Mouse (Mus musculus) liver, embryonic 11.5 days (tissue): ENCODE results near the gene Slc25a30. TPM values are rescaled to one million over a fixed set of nuclear protein-coding genes. Genes with fewer than 3 reads are reported as not detected.

ENCODE experiments used
- ATAC-seq: fragments of 200-750 bp; cut with Nextera tagmentation; replicated peaks from 2 replicates; pipeline ENCODE4 v1.8.0; 2017; ENCODE audit warnings: moderate number of reproducible peaks, mild to moderate bottlenecking, moderate TSS enrichment, moderate library complexity; ENCODE audit not compliant: low FRiP score
- DNase-seq: peaks from one replicate; pipeline ENCODE4 v3.0.0-alpha.2; 2017; ENCODE audit warnings: low spot score
- H3K27ac ChIP-seq: fragments of 300-500 bp; sonication (generic); 2 replicates; pipeline ENCODE4 v1.5.1; 2014; ENCODE audit warnings: mild to moderate bottlenecking, low read depth, low read length, control low read depth
- H3K27me3 ChIP-seq: fragments of 300-500 bp; sonication (generic); replicated peaks from 2 replicates; pipeline ENCODE4 v1.6.1; 2014; ENCODE audit warnings: low read length, mixed read lengths; ENCODE audit not compliant: control insufficient read depth, insufficient read depth
- H3K36me3 ChIP-seq: fragments of 300-500 bp; sonication (generic); 2 replicates; pipeline ENCODE4 v1.6.1; 2014; ENCODE audit warnings: mild to moderate bottlenecking, low read length, moderate library complexity, mixed read lengths; ENCODE audit not compliant: control insufficient read depth, insufficient read depth
- H3K4me1 ChIP-seq: fragments of 300-500 bp; sonication (generic); replicated peaks from 2 replicates; pipeline ENCODE4 v1.6.1; 2014; ENCODE audit warnings: low read length, mixed read lengths; ENCODE audit not compliant: control insufficient read depth, insufficient read depth
- H3K4me2 ChIP-seq: fragments of 300-500 bp; sonication (generic); 2 replicates; pipeline ENCODE4 v1.6.1; 2014; ENCODE audit warnings: mild to moderate bottlenecking, control low read depth, moderate library complexity
- H3K4me3 ChIP-seq: fragments of 300-500 bp; sonication (generic); 2 replicates; pipeline ENCODE4 v1.5.1; 2014; ENCODE audit warnings: low read depth, low read length, control low read depth
- H3K9ac ChIP-seq: fragments of 300-500 bp; sonication (generic); 2 replicates; pipeline ENCODE4 v1.6.1; 2014; ENCODE audit warnings: low read depth, low read length, control low read depth
- H3K9me3 ChIP-seq: fragments of 300-500 bp; sonication (generic); 2 replicates; pipeline ENCODE4 v1.6.1; 2016; ENCODE audit warnings: low read length, inconsistent platforms, mixed read lengths; ENCODE audit not compliant: control insufficient read depth
- WGBS: fragments of 180-500 bp; shearing (Covaris S2); extraction: QIAGEN DNeasy Blood & Tissue Kit; methylation state at CpG from one replicate; pipeline ENCODE4 v1.1.7; 2014; 5-methylcytosine and 5-hydroxymethylcytosine counted together
- polyA plus RNA-seq: library from polyadenylated mRNA; unstranded; fragments of >200 nt; fragmentation: Nextera tagmentation; extraction: Ambion mirVana; gene quantifications from 2 replicates; pipeline ENCODE4 v1.2.1, GENCODE M21; 2014

The Slc25a30 gene
- polyA plus RNA-seq, 1 experiment from 2014 or later = 7.3 TPM

DNA sequence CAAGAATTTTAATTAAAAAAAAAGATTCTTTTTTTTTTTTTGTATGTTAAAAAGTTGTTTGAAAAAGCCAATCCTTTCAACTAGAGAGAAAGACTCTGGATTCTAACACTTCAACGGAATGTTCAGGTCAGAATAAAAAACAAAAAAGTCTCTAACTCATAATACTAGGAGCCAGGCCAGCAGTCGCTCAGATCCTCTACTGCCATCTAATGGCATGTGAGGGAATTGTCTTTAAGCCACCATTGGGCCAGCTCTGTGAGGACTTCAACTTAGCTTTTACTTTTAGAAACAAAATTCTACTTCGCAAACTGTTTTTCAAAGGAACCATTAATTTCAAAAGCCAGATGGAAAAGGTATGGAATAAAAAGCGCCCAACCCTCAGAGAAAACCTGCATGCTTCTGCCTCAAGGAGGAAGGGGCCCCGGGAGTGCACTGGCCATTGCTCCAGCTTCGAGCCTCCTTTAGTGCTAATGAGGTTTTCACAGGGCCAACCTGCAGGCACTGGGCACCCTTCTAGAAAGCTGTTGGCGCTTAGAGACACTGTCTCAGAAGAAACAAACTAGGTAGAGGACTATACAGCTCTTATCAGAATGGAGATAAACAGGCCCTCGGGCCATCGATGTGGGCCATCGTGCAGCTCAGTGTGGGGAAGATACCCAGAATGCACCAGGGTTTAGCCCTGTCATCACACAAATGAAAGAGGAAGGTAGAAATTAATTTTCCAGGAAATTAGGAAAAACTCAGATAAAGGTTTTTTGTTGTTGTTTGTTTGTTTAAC is 25.6 kb downstream of the Slc25a30 start:
- no peak overlapping the region for H3K4me3 ChIP-seq
- H3K4me2 ChIP-seq = no peak overlapping the region

DNA sequence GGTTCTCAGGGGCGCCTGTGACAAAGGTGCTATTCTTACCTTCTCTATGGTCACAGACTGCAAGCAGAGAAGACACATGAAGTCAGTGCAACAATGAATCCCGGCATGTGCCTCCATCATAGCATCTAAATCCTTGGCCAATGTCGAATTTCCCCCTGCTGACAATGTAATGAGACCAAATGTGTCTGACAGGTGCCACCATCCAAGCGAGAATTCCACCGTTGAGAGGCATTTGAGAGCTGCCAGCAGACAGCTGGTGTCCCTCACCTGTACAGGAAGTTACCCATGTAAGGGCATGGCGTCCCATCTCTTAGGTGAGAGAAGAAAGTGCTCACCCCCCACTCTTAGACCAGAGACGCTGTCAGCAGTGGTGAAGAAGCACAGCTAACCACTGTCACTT is 28.4 kb downstream of the Slc25a30 start:
- ATAC-seq (no peak), DNase-seq (no peak)
- Histone ChIP-seq H3K27ac (no peak overlapping the region), H3K9ac (no peak overlapping the region), H3K4me3 (no peak overlapping the region), H3K4me2 (no peak overlapping the region), H3K9me3 (no peaks in the 10 kb centered on the region), H3K4me1 (peaks cover 1% of the 10 kb centered on the region), H3K27me3 (no peaks in the 10 kb centered on the region), H3K36me3 (no peaks in the 10 kb centered on the region)
- WGBS = 69% methylated on average over 7 of the region's 7 CpGs

More for the DNA sequence above, 25.6 kb downstream of the Slc25a30 start:
- Histone ChIP-seq H3K27me3 (no peaks in the 10 kb centered on the region), H3K9ac (no peak overlapping the region), H3K9me3 (no peaks in the 10 kb centered on the region), H3K4me1 (no peaks in the 10 kb centered on the region), H3K27ac (0 out of 2 replicates have a peak overlapping the region, but pooled peaks have one; percentile 64), H3K36me3 (no peaks in the 10 kb centered on the region)
- ATAC-seq = peak; percentile 80
- no peak for DNase-seq
- 43% methylated on average over 10 of the region's 10 CpGs for WGBS

DNA sequence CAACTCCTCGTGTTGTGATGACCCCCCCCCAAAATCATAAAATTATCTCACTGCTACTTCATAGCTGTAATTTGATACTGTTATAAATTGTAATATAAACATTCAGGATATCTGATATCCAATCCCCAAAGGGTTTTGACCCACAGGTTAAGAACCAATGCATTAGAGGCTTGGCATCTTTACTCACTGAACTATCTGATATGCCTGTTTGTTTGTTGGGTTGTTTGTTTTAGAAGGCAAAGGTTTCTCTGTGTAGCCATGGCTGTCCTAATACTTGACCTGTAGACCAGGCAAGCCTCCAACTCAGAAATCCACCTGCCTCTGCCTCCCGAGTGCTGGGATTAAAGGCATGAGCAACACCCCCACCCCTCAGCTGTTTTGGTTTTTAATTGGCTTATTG is 29.0 kb downstream of the Slc25a30 start:
- Histone ChIP-seq H3K9ac (no peak overlapping the region), H3K4me2 (no peak overlapping the region), H3K27ac (no peak overlapping the region), H3K9me3 (no peaks in the 10 kb centered on the region), H3K27me3 (no peaks in the 10 kb centered on the region), H3K4me3 (no peak overlapping the region), H3K36me3 (no peaks in the 10 kb centered on the region), H3K4me1 (peaks cover 7% of the 10 kb centered on the region)
- no peak for ATAC-seq
- WGBS = 74% methylated on average over 2 of the region's 2 CpGs
- no peak for DNase-seq

DNA sequence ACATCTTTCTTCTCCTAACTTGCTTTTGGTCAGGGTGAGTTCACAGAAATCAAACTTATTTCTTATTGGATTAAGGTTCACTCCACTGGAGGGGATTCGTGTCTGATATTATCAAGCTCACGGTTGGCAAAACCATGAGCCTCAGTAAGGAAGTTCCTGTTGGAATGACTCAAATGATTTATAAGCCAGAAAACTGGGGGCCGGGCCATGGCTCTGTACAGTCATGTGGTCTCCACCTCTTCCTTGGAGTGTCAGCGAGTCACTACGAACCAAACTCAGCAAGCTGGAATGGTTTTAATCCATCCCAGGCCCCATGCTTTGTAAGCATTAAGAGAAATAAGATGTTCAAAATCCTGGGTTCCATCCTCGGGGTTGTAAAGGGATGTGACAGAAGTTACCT is 29.9 kb downstream of the Slc25a30 start:
- no peak for DNase-seq

DNA sequence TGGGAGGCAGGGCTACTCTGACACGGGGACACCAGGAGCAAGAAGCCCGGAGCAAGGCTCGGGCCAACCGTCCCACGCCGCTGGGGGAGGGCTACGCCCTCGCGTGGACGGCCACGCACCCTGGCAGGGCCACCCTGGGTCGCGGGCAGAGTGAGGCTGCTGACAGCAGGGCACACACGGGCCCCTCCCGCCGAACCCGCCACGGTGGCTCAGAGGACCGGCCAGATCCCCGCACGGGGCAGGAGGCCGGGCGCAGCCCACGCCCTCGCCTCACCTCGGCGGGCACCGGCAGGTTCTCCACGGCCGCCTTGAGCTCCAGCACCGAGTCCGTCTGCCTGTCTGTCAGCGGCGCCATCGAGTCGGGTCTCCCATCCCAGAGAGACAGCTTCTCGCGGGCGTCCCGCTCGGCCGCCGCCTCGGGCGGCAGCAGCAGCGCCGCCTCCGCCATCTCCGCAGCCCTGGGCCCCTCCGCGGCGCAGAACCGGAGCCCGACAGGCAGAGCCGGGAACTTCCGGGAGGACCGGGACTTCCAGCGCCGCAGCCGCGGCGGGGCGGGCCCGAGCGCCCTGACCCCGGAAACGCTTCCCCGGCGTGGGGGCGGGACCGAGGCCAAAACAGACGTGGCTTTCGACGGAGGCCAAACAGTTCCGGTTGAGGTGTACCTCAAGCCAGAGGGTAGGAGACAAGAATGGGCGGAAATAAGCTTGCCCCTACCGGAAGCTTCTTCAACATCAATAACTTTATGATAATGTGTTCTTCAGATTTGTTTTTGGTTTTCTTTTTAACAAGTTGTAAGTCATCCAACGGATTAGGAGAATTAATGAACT is 32.6 kb downstream of the Slc25a30 start, which contains the start of gene Cog3:
Gene Cog3, minus strand, starts transcription at position 527 of the 827 bp plus-strand sequence.
- WGBS = under 1% methylated on average over 78 of the region's 78 CpGs
- Histone ChIP-seq H3K4me3 (peak within 1 kb of the TSS; percentile 94), H3K9me3 (no peaks in the 10 kb centered on the region), H3K9ac (peak within 1 kb of the TSS; percentile 95), H3K36me3 (no peaks in the 10 kb centered on the region), H3K4me2 (peak within 1 kb of the TSS; percentile 87), H3K27ac (peak within 1 kb of the TSS; percentile 89), H3K27me3 (no peaks in the 10 kb centered on the region), H3K4me1 (peaks cover 35% of the 10 kb centered on the region)
- ATAC-seq = peak; percentile 96
- peak; percentile 92 for DNase-seq

More for the DNA sequence above, 29.9 kb downstream of the Slc25a30 start:
- H3K4me1 ChIP-seq = peaks cover 15% of the 10 kb centered on the region
- H3K27me3 ChIP-seq = no peaks in the 10 kb centered on the region
- no peak overlapping the region for H3K27ac ChIP-seq
- H3K4me2 ChIP-seq = no peak overlapping the region
- no peak overlapping the region for H3K4me3 ChIP-seq
- H3K9ac ChIP-seq = no peak overlapping the region
- H3K36me3 ChIP-seq = no peaks in the 10 kb centered on the region
- WGBS = 82% methylated on average over 6 of the region's 6 CpGs
- ATAC-seq = no peak
- no peaks in the 10 kb centered on the region for H3K9me3 ChIP-seq

DNA sequence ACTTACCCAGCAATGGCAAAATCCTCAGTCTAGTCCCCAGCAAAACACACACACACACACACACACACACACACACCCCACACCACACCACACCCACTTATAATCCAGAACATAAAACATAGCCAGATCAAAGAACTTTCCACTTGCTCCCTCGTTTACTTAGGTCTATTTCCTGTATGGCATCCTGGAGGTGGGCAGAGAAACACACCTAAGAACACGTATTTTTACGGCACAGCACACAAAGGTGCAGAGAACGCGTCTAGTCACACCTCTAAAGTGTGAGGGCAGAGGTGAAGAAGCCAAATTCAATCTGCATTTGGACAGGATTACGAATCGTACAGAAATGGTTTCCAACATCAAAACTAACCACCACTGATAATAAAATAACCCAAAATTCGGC is 33.6 kb downstream of the Slc25a30 start:
- Histone ChIP-seq H3K4me1 (peaks cover 43% of the 10 kb centered on the region), H3K27ac (no peak overlapping the region), H3K9ac (peak overlapping the region; percentile 95), H3K9me3 (no peaks in the 10 kb centered on the region), H3K4me2 (peak overlapping the region; percentile 87), H3K4me3 (peak overlapping the region; percentile 94), H3K36me3 (no peaks in the 10 kb centered on the region), H3K27me3 (no peaks in the 10 kb centered on the region)
- 63% methylated on average over 8 of the region's 8 CpGs for WGBS
- DNase-seq (no peak), ATAC-seq (no peak)

DNA sequence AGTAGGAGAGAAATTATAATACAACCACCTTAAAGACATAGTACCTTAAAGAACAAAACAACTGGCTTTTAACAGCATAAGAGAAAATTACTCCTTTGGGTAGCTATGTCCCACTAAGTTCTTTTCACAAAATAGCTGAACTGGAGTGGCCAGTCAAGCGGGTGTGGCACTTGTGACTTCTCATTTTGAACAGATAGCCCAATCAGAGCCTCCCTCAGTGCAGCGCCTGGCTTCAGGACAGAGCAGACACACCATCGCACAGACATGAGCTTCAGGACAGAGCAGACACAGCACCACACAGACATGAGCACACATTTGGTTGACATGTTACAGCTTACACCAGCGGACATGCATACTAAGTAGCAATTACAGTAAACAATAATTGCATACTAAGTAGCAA is 35.8 kb downstream of the Slc25a30 start:
- Histone ChIP-seq H3K4me1 (peaks cover 43% of the 10 kb centered on the region), H3K9ac (no peak overlapping the region), H3K27ac (no peak overlapping the region), H3K36me3 (peaks cover 4% of the 10 kb centered on the region; the same call in 1 of the 2 replicates), H3K27me3 (no peaks in the 10 kb centered on the region), H3K4me2 (peak overlapping the region; percentile 37), H3K9me3 (no peaks in the 10 kb centered on the region), H3K4me3 (no peak overlapping the region)
- WGBS = 64% methylated on average over 4 of the region's 4 CpGs
- ATAC-seq = peak; percentile 51
- no peak for DNase-seq

DNA sequence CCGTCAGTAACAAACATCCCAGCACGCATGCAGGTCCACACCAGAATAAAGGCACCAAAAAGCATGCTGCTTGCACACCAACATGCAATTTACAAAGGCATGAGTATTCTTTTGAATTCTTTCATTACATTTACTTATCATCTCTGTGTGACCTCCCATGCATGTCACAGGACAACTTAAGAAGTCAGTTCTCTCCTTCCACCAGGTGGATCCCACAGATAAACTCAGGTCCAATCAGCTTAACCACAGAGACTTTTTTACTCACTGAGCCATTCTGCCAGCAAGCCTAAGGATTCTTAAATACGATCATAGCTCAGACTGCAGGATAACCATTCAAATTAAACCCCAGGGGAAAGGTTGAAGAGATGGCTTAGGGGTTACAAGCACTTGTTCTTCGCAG is 37.7 kb downstream of the Slc25a30 start:
- no peak overlapping the region for H3K4me3 ChIP-seq
- peak overlapping the region; percentile 54 for H3K4me2 ChIP-seq
- H3K36me3 ChIP-seq = peaks cover 8% of the 10 kb centered on the region; the same call in 1 of the 2 replicates
- H3K4me1 ChIP-seq = peaks cover 43% of the 10 kb centered on the region
- ATAC-seq (peak; percentile 69), DNase-seq (no peak)
- WGBS = 77% methylated on average over 4 of the region's 4 CpGs
- H3K9ac ChIP-seq = peak overlapping the region; percentile 34; the same call in 1 of the 2 replicates
- no peaks in the 10 kb centered on the region for H3K27me3 ChIP-seq
- peak overlapping the region; percentile 74 for H3K27ac ChIP-seq
- no peaks in the 10 kb centered on the region for H3K9me3 ChIP-seq
